Mouse (Mus musculus): ENCODE results near the gene Tfe3. TPM values are rescaled to one million over a fixed set of nuclear protein-coding genes. Genes with fewer than 3 reads are reported as not detected.
"Not testable (repeated sequence)": the region's sequence is repeated elsewhere in the genome, so short reads cannot be mapped to it uniquely, and the experiment has no call there.

The Tfe3 gene
- total RNA-seq, 2 experiments from 2014 or later = 31.7 to 34.4 TPM

DNA sequence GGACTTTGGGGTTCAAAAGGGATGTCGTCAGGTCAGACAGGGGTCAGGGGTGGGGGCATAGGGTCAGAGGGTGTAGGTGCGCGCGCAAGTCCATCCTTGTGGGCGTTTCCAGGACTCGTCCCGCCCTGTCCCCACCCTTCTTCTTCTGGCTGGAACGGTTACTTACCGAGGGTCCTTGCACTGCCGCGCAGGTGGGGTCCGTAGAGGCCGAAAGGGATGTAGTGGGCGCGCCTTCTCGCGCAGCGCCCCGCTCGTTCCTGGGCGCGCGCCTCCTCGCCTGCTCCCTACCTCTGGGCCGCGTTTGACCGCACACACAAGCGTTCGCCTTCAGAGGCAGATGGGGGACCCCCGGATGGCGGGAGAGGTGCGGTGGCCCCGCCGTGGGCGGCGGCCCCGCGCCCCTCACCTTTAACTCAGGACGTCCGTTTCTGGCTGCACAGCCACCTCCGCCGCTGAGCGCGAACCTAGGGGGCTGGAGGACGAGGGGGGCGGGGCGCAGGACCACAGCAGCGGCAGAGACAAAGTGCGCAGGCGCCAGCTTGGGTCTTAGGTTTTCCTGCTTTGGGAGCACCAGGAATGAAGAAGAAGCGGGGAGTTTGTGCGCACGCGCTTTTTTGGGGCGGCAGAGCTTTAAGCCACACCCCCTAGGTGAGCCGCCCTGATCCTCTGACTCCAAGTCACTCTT lies 11.8 kb upstream of the Tfe3 start, which contains the start of gene Ccdc120:
Gene Ccdc120, minus strand, starts transcription at position 474 of the 685 bp plus-strand sequence.
- DNase-seq (ENCODE audit: low spot score in 2 of 2) = peak; percentile 42 to 75

DNA sequence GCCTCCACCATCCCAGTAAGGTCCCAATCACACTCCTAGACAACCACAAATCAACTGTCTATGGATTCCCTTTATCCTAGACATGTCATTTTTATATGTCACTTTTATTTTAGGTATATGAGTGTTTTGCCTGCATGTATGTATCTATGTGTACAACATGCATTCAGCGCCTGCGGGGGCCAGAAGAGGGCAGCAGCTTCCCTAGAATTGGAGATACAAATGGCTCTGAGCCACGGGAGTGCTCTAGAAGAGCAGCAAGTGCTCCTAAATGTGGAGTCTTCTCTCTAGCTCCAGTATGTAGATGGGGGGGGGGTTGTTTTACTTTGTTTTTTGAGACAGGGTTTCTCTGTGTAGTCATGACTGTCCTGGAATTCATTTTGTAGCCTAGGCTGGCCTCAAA lies 8.7 kb upstream of the Tfe3 start:
- DNase-seq (ENCODE audit: low spot score in 2 of 2) = not testable (repeated sequence)

DNA sequence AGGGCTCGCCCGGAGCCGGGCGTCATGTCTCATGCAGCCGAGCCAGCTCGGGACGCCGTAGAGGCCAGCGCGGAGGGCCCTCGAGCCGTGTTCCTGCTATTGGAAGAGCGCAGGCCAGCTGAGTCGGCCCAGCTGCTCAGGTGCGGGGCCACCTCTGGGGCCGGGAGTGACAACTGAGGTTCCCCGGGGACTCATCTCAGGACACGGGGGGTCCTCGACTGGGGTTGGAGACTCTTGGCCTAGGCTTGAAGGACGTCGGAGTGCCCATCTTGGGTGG lies 499 bp downstream of the Tfe3 start:
- no peak for DNase-seq (ENCODE audit: low spot score in 2 of 2)

DNA sequence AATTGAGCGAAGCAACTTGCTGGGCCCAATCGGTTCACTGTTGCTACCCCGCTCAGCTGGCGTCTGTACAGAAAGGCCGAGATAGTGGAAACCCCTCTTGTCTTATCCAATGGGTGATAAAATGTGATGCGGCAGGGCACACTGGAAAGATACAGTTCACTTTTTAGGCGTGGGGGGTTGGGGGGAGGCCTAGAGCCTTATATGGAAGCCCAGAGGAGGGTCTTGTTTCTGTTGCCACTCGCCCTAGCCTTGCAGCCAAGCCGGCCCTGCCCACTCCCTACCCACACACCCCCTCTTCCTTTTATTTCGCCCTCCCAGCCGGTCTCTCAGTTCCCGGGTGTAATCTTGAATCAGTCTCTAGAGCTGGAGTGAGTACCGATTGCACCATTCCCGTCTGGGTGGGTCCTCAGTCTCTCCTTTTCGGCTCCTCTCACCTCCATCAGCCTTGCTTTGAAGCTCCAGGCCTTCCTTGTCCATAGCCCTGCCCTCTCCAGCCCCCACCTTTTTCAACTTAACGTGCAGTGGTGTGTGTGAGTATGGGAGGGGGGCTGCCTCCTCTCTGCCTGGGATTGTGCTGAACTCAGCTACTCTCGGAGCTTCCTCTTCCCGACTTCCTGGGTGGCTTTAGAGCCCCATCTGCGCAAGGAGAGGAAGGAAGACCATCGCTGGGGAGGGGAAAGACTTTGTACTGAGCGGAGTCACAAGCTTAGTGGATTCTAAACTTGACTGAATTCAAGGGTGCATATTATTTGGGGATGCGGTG lies 1.5 kb downstream of the Tfe3 start:
- DNase-seq (ENCODE audit: low spot score in 2 of 2) = no peak

DNA sequence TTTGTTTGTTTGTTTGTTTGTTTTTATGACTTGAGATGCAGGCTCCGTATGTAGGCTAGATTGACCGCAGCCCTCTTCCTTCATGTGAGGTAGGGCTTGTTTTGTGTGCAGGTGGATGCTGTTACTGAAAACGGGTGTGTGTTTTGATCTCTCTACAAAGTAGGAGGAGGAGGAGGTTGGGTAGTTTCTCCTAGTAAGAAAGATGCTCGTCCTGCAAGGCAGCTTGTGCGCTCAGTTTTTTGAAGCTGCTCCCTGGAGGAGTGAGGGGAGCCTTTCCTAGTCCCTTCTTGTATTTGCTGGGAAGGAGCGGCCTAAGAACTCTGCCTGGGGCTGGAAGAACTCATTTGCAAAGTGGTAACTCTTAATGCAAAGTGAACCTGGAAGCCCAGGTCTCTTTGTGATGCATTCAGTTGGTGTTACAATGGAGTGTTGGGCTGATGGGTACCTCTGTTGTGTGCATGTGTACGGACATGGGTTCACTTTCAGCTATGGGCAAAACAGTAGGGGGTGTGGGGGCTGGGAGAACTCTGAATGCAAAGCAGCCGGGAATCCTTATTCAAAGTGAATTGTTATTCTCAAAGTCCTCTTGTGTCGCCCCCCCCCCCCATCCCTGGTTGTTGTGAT lies 2.4 kb downstream of the Tfe3 start:
- no peak for DNase-seq (ENCODE audit: low spot score in 2 of 2)

DNA sequence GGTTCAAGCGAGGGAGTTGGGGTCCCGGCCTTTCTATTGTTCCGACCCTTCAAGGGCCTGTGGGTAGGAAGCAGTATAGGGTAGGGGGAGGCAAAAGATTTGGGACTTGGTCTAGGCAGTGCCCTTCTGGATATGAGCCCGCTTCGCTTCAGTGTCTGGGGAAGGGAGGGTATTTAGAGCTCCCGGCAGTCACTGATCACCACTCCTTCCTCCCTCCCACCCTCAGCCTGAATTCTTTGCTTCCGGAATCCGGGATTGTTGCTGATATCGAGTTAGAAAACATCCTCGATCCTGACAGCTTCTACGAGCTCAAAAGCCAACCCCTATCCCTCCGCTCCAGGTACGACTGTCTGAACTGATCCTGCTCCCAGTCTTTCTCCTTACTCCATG lies 2.9 kb downstream of the Tfe3 start:
- DNase-seq (ENCODE audit: low spot score in 2 of 2) = no peak

DNA sequence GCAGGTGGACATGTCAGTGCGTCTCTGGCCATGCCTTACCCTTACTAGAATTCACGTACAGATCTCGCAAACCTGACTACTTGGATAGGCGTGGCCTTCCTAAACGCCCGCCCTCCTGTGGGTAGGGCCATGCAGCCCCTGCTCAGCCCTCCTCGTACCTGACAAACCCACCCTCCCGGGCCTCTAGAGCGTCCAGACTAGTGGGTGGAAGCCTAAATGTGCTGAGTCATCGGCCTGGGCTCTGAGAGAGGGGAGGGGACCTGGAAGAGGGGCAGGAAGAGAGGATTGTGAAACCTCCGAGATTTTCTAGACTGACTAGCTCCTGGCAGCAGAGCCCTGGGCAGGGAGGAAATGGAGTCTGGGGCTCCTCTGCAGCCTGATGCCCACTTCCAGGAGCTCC lies 3.4 kb downstream of the Tfe3 start:
- DNase-seq (ENCODE audit: low spot score in 2 of 2) = no peak

DNA sequence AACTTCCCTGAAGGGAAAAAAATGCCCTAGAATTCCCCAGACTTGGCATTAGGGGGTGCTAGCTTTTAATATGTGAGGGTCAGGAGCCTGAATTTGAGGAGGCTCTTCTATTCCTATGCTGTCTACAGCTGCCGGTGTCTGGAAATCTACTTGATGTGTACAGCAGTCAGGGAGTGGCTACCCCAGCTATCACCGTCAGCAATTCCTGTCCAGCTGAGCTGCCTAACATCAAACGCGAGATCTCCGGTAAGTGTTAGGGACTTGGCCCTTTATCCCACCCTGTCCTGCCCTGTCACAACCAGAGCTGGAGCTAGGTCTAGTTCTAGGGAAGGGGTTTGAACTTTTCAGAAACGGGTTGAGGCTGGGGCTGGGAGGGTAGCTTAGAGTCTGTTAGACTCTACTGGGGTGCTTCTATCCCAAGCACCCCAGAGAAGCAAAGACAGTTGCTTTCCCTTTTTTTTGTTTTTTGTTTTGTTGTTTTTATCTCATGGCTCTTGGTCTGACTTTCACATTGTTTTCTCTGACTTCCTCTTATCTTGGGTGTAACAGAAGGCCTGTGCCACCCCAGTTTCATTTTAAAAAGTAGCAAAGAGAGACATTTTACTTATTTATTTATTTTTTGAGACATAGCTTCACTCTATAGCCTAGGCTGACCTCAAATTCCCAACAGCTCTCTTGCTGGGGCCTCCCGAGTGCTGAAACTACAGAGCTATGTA lies 7.1 kb downstream of the Tfe3 start:
- no peak for DNase-seq (ENCODE audit: low spot score in 2 of 2)

DNA sequence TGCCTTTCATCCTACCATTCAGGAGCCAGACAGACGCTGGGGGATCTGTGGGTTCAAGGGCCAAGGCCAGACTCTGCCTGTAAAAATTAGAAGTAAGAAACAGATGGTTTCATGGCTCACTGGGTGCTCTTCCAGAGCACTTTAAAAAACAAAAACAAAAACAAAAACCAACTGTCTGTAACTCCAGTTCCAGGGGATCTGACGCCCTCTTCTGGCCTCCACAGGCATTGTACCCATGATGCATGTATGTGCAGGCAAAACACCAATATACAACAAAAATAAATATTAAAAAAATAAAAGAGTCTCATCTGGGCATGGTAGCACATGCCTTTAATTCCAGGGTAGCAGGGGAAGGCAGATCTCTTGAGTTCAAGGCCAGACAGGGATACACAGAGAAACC lies 10.4 kb downstream of the Tfe3 start:
- DNase-seq (ENCODE audit: low spot score in 2 of 2) = no peak

DNA sequence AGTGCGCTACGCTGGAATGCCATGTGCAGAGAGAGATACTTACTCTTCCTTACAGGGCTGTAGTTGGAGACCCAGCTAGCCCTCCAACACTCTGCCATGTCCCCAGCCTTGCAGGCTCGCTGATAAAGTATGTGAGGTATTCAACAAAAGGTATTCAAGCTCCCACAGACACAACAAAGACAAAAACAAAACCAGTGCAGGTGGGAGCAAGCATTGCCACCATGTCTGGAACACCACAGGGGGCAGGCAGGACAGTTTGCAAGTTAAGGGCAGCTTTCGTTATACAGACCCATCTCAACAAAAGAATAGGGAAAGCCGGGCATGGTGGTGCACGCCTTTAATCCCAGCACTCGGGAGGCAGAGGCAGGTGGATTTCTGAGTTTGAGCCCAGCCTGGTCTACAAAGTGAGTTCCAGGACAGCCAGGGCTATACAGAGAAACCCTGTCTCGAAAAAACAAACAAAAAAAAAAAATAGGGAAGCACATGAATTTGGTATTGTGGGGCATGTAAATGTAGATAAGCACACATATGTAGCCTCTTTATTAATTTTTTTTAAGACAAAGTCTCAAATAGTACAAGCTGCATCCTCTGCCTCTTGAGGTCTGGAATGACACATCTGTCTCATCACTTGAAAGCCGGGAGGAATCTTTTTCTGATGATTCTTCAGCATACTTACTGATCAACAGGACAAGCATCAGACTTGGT lies 13.3 kb downstream of the Tfe3 start:
- DNase-seq (ENCODE audit: low spot score in 2 of 2) = no peak

DNA sequence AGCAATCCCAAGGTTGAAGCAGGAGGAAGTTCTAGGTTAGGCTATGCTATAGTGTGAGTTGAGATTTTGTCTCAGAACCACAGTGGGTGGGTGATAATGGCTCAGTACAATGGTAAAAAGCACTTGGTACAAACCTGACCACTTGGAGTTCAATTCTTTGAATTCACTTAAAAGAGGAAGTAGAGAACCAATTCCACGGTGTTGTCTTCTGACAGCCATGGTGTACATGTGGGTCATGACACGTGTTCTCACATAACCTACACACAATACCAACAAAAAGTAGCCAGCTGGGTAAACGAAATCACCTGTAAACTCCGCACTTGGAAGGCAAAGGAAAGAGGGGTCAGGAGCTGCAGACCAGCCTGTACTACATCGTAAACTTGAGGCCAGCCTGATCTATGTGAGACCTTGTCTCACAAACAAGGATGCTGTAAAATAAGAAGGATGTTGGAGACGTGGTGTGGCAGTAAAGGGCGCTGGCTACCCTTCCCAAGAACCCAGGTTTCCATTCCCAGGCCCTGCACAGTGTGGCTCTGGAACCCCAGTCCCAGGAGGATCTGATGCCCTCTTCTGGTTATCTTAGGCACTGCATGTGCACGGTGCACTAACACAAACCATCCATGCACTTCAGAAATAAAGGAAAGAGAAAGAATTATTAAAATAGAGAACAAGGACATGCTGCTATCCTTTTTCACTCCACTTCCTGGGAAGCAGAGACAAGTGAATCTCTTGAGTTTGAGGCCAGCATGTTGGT lies 14.1 kb downstream of the Tfe3 start:
- peak in 1 of 2 experiments; percentile 36 for DNase-seq (ENCODE audit: low spot score in 2 of 2)

DNA sequence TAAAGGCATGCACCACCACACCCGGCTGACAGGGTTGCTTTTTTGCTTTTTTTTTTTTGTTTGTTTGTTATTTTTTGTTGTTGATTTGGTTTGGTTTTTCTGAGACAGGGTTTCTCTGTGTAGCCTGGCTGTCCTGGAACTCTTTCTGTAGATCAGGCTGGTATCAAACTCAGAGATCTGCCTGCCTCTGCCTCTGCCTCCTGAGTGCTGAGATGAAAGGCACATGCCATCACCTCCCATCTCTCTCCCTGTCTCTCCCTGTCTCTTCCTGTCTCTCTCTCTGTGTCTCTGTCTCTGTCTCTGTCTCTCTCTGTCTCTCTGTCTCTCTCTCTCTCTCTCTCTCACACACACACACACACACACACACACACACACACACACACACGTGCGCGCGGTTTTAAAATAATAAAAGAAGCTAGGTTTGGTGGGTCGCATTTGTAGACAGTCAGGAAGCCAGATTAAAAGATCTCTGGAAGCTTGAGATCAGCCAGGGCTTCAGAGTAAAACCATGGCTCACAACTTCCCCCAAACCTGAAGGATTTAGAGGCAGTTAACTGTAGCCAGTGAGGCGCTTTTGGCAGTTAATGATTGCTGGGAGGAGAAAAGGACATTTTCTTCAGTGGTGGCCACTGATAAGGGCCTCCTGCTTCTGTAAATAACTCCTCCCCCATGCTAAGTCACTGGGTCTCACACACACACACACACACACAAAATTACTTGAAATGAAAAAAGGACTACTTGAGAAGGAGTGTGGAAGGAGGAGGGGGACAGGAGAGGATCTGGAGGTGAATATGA lies 16.3 kb downstream of the Tfe3 start:
- DNase-seq (ENCODE audit: low spot score in 2 of 2) = no peak

DNA sequence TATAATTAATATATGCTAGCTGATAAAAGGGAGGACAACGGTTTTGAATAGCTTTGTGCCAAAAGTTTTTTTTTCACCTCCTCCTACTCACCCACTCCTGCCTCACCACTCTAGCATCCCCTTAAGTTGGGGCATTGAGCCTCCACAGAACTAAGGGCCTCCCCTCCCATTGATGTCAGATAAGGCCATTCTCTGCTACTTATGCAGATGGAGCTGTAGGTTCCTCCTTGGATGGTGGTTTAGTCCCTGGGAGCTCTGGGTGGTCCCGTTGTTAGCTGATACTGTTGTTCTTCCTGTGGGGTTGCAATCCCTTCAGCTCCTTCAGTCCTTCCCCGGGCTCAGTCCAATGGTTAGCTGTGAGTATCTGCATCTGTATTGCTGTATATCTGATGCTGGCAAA lies 16.9 kb downstream of the Tfe3 start:
- DNase-seq (ENCODE audit: low spot score in 2 of 2) = no peak

DNA sequence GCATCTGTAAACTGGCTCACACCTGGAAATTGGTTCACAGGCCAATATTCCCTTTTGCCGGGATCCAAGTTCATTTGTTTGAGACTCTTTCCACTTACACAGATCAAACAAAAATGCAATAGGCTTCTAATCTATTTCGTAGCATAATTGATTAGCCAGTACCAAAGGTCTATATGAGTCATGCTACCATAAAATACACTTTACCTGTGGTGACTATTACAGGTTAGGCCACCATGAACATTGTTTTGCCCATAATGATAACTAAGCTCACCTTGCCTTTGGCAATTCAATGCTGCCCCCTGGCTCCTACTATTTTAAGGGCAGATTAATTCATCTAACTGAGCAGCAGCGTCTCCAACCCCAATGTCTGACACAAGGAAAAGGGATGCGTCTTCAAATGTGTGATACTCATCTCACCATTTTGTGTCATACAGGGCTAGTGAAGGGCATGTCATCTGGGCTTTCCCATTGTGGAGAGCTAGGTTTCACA lies 20.3 kb downstream of the Tfe3 start:
- DNase-seq (ENCODE audit: low spot score in 2 of 2) = no peak

DNA sequence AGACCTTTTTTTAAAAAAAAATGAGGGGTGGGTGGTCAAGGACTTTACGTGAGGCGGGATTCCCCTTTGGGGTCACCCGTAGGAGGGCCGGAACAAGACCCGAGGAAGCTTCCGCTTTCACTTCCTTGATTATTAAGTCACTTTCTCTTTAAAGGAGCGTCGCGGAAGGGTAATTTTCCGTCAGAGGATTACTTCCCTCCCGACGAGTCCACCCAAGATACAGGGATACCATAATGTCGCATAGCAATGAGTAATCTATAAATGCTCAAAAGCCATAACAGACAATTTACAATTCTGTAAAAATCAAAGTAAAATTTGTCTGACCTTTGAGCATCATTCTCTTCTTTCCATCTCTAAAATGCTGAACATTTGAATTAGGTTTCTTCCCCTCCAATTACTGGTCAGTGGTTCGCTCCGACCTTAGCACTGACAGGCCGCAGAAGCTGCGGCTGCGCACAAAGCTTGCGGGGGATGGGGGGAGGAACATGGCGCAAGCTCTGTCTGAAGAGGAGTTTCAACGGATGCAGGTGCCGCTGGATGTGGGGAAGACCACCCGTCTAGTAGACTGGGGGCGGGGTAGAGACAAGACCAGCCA lies 27.3 kb downstream of the Tfe3 start, which contains the start of gene Gripap1:
Gene Gripap1, plus strand, starts transcription at position 224 of the 595 bp plus-strand sequence.
- peak; percentile 48 to 77 for DNase-seq (ENCODE audit: low spot score in 2 of 2)

DNA sequence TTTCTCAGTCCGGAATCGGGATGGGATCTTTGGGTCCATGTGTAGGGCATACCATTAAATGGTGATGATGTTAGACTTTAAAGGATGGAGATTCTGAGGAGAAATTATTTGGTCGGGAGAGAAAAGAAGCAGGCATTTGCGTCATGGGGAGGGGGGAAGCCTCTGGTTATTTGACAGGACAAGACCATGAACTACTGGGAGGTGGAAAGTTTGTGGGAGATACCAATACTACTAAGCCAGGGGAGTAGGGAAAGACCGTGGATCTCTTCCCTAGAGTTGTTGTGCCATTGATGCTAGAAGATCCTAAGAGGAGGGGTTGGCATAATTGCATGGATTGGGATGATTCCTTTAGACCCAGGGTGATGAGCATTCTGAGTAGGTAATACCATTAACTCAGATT lies 27.9 kb downstream of the Tfe3 start:
- peak in 1 of 2 experiments; percentile 15 for DNase-seq (ENCODE audit: low spot score in 2 of 2)

DNA sequence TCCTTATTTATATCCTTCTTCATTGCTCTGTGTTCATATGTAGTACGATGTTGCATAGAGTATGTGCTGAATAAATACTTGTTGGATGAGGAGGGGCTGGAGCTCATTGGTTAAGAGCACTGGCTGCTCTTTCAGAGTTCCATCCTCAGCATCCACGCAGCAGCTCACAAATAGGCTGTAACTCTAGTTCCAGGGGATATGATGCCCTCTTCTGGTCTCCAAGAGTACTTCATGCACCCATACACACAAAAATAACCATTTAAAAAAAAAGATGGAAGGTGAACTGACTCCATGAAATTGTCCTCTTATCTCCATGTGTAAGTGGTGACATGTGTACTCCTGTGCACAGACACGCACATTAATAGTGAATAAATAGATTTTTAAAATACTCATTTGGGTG lies 31.0 kb downstream of the Tfe3 start:
- DNase-seq (ENCODE audit: low spot score in 2 of 2) = no peak

DNA sequence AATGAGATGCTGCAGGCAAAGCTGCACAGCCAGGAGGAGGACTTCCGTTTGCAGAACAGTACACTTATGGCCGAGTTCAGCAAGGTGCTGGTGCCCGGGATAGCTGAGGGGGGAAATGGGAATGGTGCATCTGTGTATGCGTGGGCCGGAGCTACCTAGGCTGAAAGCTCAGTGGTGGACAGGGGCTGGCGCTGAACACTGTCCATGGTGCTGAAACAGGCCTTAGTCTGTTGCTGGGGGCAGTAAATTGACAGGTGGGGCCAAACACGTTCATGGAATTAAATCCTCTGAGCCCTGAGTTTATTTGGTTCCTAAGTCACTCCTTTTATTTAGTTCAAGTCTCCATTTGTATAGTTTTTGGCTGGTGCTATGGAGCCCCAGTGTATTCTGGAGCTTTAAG lies 32.7 kb downstream of the Tfe3 start:
- no peak for DNase-seq (ENCODE audit: low spot score in 2 of 2)

DNA sequence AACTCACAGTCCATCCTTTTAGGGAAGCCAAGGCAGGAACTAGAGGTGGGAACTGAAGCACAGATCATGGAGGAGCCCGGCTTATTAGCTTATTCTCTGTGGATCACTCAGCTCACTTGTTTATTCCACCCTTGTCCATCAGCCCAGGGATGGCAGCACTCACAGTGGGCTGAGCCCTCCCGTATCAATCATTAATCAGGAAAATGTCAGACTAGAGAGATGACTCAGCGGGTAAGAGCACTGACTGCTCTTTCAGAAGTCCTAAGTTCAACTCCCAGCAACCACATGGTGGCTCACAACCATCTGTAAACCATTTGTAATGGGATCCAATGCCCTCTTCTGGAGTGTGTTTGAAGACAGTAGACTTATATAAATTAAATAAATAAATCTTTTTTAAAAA lies 35.0 kb downstream of the Tfe3 start:
- DNase-seq (ENCODE audit: low spot score in 2 of 2) = no peak
